Mouse (Mus musculus) cerebellum, adult 9-10 months (tissue): ENCODE data around the gene Mast4.
A peak's percentile ranks its signal among the peaks of the same experiment; 100 is the strongest.

ENCODE experiments used
- DNase-seq: peaks from one replicate; pipeline ENCODE4 v3.0.0; 2022

Gene Mast4

DNA sequence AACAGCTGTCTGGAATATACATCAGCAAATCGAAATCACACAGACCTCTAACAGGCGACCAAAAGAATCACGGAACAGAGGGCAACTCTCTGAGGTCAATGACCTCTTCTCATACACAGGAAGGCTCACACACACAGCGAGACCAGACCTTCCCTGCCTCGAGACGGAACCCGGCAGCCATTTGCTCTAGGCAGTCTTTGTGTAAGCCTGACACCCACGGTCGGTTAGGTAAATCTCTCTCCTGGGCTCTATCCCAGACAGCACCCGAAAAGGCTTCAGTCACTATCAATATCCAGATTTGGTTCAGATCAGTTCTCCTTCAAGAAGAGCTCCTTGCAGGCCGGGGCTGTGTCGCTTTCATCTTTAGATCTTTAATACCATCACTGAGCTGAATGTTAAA is 421.4 kb downstream of the Mast4 start:
- DNase-seq = no peak

DNA sequence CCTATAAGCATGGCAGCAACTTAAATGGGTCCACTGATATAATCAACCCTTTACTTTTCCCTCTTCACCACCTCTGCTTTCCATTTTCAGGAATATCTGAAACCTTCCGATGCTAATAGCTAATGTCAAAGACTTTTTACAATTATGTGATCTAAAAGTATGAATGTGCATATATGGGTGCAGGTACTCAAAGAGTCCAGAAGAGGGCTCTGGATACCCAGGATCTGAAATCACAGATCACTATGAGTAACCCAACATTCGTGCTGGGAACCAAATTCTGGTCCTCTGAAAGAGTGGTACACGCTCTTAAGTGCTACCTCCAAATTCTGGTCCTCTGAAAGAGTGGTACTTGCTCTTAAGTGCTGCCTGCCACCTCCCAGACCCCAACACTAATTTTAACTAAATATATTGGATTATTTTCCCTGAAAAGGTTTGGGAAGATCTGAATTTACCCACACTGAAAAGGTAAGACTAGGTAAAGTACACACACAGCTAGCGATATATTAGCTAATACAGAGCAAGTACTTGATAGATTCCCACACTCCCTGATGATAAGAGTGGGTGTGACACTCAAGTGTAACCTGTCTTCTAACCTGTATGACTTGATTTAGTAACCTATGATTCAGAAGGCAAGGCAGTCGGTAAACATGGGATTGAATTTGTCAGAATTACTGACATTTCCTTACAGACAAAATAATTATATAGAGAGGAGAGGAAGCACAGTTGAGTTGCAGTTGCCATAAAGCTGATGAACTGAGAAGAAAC is 424.5 kb downstream of the Mast4 start:
- no peak for DNase-seq

GRCm38 (mm10) chr13:102906661-102907009 is 427.7 kb downstream of the Mast4 start:
- DNase-seq = no peak

- peak; percentile 85 for DNase-seq
These were observed 428.2 kb downstream of the Mast4 start for GRCm38 (mm10) chr13:102906004-102906660.

GRCm38 (mm10) chr13:102905361-102905950 is 428.8 kb downstream of the Mast4 start:
- DNase-seq = no peak

DNA sequence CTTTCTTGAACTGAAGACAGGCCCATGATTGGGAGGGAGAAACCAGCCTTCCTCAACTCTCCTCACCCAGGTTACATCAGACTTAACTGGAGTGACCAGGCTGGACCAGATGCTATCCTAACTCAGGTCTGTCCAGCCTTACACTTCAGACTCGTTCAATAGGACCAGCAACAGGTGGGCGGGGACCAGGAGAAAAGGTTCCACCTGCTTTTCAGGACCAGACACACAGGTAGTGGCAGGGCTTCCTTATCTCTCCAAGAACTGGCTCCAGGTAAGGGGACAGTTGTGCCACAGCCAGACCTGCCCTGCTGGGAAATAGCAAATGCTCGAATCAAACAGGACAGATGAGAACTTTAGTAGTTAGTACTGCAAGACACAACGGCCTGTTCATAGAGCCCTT is 430.6 kb downstream of the Mast4 start:
- DNase-seq = no peak

DNA sequence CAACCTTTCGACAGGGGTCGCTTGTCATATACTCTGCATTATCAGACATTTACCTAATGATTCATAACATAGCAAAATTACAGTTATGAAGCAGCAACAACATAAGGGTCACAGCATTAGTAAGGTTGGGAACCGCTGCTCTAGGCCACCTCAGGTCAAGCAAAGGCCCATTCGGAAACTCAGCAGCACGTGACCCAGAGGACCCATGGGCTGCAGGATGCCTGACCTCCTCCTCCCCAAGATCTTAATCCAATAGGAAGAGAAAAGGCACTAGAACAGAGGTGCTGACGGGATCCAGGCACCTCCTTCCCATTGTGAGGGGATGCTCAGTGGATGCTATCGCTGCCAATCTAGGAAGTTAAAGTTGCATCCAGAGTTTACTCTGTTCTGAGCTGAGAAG is 432.2 kb downstream of the Mast4 start:
- DNase-seq = no peak

DNA sequence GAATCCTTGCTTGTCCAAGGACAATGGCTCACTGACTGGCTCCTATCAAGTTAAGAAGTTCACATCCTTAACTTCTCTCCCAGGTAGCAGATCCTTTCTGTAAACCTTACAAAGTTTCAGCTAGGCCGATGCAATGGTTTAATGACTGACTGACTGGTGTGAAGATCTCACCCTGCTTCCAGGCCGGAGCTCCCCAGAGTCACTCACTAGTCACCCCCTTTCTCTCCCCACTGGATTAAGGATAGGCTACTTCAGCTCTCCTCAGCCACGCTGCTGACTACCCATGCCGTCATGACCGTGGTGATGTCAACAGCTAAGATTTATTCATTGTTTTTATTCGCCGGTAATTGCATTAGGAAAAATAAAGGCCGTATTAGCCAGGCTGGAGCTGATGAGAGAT is 433.8 kb downstream of the Mast4 start:
- no peak for DNase-seq

GRCm38 (mm10) chr13:102900083-102900420 is 434.2 kb downstream of the Mast4 start:
- no peak for DNase-seq

GRCm38 (mm10) chr13:102899253-102900082 is 434.8 kb downstream of the Mast4 start:
- no peak for DNase-seq

DNA sequence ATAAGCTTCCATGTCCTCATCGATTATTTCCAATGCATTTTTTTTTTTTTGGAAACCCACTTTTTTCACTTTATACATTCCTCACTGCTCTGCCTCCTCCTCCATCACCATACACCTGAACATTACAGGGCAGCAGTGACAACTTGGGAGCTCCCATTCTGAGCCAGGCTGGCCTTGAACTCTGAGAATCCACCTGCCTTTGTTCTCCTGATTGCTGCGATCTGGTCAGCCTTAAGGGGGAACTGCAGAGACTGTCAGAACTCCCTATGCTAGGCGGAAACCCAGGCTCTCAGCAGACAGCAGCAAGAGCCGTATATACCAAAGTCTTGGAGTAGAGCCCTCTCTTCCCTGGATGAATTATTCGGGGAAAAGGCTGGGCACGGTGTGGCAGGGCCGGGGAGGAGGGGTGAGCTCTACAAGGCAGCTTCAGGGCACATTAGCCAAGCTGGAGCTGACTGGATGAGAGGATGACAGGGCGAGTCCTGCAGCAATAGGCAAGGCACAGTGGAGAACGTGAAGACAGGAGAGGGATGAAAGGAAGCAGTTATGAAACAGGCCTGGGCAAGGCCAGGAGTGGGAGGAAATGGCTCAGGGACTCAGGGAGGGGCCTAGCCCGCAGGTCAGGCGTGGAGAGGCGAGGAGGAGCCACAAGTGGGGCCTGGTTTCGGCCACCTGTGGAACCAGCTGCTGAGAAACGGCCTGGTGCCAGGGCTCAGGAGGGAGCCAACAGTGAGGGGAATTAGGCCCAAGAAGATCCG is 435.7 kb downstream of the Mast4 start:
- no peak for DNase-seq

DNA sequence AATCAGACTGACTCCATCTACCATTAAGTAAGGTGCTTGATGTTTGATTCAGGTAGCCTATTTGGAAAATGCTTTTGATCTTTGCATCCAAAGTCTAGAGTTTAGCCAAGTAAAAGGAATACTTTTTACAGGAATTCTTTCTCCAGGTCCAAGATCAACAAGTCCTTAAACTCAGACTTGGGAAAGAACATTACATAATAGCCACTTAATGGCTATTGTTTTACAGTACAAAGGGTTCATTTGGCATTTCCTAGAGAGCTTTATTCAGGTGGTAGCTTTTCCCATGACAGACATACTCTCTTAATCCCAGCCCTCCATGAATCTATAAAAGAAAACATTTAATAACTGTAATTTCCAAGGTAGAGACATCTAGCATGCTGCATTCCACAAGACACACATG is 438.0 kb downstream of the Mast4 start:
- no peak for DNase-seq

GRCm38 (mm10) chr13:102895894-102896293 is 438.4 kb downstream of the Mast4 start:
- no peak for DNase-seq

DNA sequence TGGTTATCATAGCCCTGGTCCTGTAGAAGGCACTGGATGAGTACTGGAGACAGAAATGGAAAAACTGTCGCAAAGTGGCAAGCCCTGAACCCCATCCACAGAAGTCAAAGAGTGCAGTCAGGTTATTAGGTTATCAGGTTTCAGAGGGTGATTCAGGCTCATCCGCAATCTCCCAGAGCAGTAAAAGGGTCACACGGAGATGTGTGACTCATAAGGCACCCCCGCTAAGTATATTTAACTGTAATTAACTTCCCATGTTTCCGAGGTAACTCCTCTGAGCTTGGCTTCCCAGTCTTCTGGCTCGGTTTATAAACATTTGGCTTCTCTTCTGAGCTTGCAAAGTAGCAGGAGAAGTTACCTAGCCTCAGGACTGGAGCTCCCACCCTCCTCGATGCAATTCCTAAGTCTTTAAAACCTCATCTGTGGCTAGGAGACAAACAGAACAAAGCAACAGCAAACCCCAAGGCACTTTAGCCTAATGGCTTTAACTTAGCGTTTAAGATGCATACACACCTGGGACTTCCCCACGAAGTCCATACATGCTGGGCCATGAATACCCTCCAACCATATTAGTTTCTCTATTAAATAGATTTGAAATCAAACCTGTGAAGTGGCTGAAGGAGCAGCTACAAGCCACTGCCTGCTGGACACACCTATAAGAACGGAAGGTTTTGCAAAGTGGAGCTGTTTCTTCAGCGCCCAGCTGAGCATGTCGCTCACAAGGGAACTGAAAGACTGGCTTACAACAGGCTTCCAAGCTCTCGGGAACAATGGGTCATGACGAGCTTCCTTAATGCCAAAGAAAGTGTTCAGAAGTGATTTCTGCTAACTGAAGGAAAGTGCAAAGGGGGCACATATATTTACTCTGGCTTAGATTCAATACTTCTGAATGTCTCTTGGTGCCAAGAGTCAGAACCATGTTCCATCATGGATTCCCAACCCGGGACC is 439.7 kb downstream of the Mast4 start:
- DNase-seq = no peak

- no peak for DNase-seq
These were observed 441.5 kb downstream of the Mast4 start for GRCm38 (mm10) chr13:102892783-102893182.

DNA sequence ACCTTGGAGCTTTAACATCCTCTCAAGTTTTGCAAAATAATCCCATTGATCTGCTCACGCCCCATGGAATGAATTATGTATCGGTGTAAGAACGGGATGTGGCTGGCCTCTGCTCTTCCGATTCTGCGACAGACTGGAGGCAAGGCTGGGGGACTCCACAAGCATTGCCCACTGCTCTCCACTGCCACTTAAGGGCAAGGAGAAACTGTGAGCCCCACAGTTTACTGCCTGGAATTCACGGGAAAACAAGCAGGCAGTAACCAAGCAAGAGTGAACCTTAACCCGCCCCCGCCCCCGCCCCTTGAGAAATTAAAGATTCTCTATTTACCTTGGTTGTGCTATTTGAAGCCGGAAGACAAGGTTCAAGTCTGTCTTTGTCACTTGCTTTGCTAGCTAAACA is 444.3 kb downstream of the Mast4 start:
- no peak for DNase-seq

DNA sequence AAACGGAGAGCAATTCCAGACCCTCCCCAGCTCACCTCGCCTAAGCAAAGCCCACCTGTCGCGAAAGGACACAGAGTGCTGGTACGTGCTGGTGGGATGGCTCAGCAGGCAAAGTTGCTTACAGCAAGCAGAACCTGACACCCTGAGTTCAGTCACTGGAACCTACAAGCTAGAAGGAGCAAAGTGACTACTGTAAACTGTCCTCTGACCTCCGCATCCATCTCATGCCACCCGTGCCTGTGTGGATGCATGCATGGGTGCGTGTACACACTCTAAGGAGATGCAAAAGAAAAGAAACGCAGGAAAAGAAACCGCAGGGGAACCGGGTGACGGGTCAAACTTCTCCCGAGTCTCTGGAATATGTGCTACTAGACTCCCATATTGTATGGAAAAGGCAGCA is 444.8 kb downstream of the Mast4 start:
- no peak for DNase-seq

DNA sequence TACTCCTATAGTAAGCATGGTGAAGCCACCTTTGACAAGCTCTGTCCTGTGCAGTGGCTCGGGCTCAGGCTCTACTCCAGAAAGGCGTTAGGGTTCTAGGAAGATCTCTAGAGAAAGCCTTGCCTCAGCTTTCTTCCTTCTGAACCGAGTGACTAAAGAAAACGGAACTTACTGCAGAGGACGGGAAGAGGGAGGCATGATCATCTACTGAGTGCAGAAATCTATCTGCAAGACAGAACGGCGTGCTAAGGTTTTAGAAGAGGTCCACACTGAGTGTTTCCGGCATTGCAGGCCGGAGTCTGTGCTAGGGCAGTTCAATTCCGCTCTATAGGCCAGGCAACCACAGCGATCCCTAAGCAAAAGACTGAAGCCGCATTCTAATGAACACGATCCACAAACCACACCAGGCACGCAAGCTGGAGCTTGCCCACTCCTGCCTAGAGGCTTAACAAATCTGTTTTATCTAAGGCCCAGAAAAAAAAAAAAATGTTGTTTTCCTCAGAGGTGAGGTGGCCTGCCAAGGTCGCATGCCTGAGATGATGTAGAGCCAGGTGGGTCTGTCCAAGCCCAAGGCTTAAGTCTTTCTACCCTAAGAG is 445.3 kb downstream of the Mast4 start:
- no peak for DNase-seq

DNA sequence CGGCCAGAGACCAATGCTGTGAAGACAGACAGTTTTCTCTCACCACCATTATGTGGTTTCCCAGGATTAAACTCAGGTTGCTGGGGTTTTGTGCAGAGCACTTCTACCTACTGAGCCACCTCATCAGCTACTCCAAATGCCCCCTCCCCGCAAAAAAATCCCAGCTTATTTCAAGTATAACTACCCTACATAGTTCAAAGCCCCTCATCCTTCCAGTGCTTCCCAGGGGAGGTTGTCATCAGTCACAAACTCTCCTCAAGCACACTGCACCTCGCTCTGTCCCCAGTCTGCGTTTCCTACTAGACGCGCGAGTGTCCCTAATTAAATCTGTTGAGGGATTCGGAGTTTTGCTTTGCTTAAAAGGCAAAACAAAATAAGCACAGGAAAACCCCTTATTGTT is 446.1 kb downstream of the Mast4 start:
- DNase-seq = no peak

GRCm38 (mm10) chr13:102887534-102887933 is 446.8 kb downstream of the Mast4 start:
- DNase-seq = no peak

GRCm38 (mm10) chr13:102886788-102887187 is 447.5 kb downstream of the Mast4 start:
- no peak for DNase-seq
